Mouse (Mus musculus): Measurements from ENCODE around the gene Slc7a5.

Gene Slc7a5

DNA sequence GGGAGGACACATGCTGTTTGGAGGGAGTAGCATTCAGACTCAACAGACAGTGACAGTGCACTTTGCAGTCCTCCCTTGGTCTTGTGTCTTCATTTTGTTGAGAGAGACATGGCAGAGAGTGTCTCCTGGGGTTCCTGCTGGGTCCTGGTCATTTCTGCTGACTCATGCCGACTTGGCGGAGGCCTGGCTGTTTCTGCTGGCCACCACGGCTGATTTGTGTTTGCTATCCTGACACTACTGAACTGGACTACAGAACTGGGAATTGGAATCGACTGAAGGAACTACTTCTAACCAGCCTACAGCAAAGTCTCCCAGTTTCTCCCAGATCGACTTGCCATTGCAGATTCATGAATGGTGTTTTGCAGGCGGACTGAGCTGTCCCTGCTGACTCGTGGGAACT, 31.2 kb upstream of the Slc7a5 start:
- in situ Hi-C loops (cut with MboI; ENCODE audit: low sequenced_read_pairs), result loop anchor here (25.0 kb wide), 1 partner anchor 351 kb away; the partner anchor contains the start of genes Fbxo31 and Map1lc3b

DNA sequence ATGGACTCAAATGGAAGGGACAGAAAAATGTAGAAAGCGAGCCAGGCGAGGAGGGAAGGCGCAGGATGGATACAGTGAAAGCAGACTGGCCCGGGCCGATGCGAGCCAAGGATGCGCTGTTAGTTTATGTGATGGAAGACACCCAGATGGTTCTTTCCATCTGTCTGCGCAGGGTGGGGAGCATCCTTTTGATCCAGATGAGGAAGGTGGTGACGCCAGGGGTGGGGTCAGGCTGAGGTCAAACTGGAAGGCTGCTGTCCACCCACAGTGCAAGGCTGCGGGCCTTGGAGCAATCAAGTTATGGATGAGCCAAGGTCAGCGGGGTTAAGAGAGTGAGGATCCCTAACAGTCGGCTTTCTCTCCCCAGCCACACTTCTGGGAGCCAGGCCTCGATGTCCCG, 28.9 kb upstream of the Slc7a5 start:
- in situ Hi-C loops (cut with MboI; ENCODE audit: low sequenced_read_pairs), result loop anchor here (25.0 kb wide), 1 partner anchor 349 kb away; the partner anchor contains the start of genes Fbxo31 and Map1lc3b

DNA sequence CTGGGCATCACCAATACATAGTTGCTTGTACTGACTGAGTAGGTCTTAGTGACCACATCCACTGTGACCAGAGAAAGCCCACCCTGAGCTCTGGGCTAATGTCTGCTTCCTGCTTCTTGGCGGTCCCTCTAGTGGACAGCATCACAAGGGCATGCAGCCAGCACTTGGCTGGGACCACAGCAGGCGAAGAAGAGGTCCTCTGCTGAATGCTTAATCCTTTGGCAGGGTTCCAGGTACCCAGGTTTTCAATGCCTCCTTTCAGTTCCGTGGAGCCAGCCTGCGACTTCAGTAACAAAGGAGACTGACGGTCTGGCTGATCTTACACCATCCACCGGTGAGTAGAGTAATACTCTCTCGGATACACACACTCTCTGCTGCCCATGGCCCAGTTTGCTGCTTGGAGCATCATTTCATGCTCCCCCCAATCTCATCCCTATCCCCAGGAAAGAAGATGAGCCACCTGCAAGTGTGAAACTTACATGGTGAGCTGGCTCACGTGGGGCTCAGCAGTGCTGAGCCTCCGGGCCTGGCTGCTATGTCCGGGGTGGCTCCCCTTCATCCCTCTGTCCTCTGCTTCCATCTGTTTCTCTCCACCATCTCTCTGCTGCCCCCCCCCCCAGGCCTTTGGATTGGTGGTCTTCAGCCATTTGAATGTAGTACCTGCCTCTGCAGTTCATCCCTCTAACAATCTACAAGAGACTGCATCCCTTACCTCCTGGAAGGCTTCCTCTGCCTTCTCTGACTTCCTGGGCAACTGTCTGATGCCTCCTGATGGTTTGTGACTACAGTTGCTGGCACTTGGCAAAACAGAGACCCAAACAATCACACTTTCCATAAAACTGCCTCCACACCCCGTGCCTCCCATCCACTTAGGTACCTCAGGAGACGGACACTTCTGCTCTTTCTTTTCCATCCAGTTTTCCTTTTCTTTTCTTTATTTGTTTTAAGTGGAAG, 28.1 kb upstream of the Slc7a5 start:
- in situ Hi-C loops (cut with MboI; ENCODE audit: low sequenced_read_pairs), result loop anchor here (25.0 kb wide), 1 partner anchor 348 kb away; the partner anchor contains the start of genes Fbxo31 and Map1lc3b

DNA sequence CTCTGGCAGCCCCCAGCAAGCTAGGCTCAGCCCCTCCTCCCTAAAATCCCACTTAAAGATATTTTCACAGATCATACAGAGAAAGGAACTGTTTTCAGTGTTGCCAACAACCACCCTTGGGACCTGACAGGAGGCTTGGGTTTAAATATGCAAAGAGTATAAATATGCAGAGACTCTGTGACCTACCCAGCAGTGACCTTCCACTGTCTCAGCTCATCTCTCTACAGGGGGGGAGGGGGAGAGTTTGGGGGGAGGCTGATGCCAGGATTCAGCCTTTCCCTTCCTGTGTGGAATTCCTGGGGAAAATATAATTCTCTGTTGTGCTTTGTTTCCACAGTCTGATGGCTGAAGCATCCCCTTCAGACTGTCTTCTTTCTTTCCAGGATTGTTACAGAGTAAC, 27.4 kb upstream of the Slc7a5 start:
- in situ Hi-C loops (cut with MboI; ENCODE audit: low sequenced_read_pairs), result loop anchor here (25.0 kb wide), 1 partner anchor 348 kb away; the partner anchor contains the start of genes Fbxo31 and Map1lc3b

DNA sequence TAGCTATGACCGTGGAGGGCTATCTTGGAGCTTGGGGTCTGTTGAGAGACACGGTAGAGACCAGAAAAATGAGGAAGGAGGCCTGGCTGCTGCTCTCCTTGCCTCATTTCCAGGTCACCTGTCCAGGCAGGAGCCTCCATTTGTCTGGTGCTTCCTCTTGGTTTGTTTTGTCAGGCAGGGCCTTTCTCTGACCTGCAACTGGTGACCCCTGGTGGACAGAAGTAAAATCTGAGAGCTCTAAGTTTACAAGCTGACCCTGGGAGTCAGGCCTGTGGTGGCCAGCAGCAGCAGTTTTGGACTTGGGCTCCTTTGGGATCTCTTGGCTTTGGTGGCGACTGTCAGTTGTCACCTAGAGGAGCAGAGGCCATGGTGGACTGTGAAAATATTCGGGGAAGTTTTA, 27.0 kb upstream of the Slc7a5 start:
- in situ Hi-C loops (cut with MboI; ENCODE audit: low sequenced_read_pairs), result loop anchor here (25.0 kb wide), 1 partner anchor 347 kb away; the partner anchor contains the start of genes Fbxo31 and Map1lc3b

DNA sequence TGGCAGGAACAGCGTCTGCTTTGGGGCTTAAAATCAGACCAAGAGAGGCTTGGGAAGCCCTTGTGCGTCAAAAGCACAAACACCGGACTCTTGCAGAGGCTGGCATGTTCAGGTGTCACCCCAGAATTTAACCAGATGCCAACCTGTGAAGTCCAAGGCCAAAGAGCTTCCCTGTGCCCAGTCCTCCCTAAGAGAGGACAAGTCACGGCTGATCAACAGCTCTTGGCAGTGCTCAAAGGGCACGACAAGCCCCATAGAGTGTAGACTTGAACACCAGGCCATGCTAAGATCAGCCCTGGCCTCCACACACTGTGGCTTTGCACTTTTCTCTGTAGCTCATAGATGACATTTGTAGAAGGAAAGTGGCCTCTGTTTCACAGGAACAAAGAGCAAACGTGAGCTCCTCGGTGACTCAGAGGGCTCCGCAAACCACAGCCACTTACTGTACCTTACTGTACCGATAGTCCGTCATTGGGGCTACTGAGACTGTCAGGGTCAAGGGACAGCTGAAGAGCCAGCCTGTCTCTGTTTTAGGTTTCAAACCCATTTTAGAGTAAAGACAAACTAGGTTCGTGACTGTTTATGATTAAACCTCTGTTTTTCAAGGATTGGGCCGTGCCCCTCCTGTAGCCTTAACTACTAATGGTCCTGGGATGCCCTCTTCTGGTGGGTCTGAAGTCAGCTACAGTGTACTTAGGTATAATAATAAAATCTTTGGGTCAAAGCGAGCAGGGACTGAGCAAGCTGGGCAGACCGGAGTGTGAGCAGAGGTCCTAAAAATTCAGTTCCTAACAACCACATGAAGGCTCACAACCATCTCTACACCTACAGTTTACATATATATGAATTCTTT, 25.4 kb upstream of the Slc7a5 start:
- in situ Hi-C loops (cut with MboI; ENCODE audit: low sequenced_read_pairs), result loop anchor here (25.0 kb wide), 1 partner anchor 346 kb away; the partner anchor contains the start of genes Fbxo31 and Map1lc3b

DNA sequence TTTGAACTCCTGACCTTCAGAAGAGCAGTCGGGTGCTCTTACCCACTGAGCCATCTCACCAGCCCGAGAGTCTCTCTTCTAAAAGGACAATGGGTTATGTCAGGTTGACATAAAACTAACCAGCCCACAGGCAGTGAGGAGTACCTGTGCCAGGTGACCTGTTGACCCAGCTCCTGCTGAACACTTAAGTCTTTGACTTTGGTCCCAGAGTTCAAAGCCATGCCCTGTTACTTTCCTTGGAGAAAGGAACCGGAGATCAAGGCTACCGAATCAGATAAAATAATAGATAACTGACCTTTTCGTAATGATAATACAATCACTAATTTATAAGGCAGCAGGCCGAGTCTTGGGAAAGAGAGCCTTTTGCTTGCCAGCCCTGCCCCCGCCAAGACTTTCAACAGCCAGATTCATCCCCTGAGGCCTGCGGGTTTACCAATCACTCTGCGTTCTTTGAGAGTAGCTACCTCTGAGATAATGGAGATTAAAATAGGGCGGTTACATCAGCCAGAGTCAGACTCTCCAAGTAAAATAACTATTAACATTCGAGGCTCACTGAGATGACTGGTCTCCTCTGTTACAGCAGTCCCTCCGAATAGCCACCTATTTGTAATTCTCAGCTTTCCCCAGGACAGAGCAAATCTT, 24.7 kb upstream of the Slc7a5 start:
- in situ Hi-C loops (cut with MboI; ENCODE audit: low sequenced_read_pairs), result loop anchor here (25.0 kb wide), 1 partner anchor 345 kb away; the partner anchor contains the start of genes Fbxo31 and Map1lc3b

DNA sequence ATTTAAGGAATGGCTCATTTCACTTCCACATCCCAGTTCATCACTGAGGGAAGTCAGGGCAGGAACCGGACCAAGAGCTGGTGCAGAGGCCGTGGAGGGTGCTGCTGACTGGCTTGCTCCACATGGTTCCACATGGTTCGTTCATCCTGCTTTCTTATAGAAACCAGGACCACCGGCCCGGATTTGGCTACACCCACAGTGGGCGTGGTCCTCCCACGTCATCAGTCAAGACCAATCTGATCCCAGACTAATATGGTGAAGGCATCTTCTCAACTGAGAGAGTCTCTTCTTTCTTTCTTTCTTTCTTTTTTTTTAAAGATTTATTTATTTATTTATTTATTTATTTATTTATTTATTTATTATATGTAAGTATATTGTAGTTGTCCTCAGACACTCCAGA, 24.1 kb upstream of the Slc7a5 start:
- in situ Hi-C loops (cut with MboI; ENCODE audit: low sequenced_read_pairs), result loop anchor here (25.0 kb wide), 1 partner anchor 344 kb away; the partner anchor contains the start of genes Fbxo31 and Map1lc3b

DNA sequence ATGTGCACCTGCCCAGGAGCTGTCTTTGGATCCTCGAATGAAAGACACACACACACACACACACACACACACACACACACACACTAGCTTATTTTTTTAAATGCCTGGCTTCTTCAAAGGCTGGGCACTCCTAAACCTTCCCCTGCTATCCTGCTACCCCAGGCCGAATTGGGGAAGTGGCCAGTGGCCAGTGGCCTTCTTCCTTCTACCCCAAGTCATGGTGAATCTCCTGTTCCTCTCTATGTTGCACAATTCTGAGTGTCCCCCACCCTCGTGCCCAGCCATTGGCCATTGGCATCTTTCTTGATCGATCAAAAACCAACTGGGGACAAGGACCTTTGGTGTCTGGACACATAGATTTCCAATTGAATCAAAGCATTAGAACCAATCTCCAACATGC, 22.6 kb upstream of the Slc7a5 start:
- in situ Hi-C loops (cut with MboI; ENCODE audit: low sequenced_read_pairs), result loop anchor here (25.0 kb wide), 1 partner anchor 343 kb away; the partner anchor contains the start of genes Fbxo31 and Map1lc3b

DNA sequence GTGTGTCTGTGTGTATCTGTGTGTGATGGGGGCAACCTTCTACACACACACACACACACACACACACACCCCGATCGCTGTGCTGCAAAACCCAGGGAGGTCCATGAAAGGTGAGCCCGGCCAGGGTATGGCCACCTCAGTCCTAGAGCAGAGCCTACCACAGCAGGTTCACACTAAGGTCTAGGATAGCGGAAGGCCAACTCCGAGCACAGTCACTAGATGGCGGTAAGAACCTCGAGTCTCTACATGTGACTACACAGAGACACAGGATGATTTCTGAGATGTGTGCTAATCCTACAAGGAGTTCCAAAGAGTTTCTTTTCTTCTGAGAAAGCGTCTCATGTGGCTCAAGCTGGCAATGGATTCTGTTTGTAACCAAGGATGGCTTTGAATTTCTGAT, 19.8 kb upstream of the Slc7a5 start:
- in situ Hi-C loops (cut with MboI; ENCODE audit: low sequenced_read_pairs), result loop anchor here (10.0 to 25.0 kb wide), 2 partner anchors 73 to 340 kb away; partner anchors contain the start of genes Fbxo31 and Map1lc3b

DNA sequence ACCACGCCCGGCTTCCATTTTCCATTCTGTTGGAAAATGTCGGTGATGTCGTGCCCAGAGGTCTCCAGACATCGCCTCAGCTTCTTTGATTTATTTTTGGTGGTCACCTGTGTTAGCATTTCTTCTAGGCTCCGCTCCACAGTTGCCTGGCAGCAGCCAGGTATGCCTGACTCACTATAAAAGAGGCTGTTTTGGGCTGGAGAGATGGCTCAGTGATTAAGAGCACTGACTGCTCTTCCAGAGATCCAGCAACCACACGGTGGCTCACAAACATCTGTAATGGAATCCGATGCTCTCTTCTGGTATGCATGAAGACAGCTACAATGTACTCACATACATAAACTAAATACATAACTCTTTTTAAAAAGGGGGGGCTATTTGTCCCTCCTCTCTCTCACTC, 18.8 kb upstream of the Slc7a5 start:
- in situ Hi-C loops (cut with MboI; ENCODE audit: low sequenced_read_pairs), result loop anchor here (10.0 to 25.0 kb wide), 2 partner anchors 71 to 339 kb away; partner anchors contain the start of genes Fbxo31 and Map1lc3b

DNA sequence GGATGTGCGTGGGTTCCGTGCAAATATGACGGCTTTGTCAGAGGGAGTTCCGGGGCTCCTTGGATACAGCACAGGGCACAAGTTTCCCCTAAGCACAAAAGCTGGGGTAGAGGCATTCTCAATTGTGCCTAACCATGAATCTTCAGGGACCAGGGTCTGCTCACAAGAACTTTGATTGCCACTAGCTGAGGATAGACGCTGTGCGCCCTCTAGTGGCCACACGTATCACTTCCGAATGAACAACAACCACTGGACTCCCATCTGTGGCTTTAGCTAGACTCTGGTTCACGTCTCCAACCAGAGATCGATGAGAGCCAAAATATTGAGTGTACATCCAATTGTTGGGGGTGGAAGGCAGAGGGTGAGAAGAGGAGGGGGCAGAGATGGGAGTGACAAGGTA, 18.1 kb upstream of the Slc7a5 start:
- in situ Hi-C loops (cut with MboI; ENCODE audit: low sequenced_read_pairs), result loop anchor here (10.0 to 25.0 kb wide), 2 partner anchors 71 to 338 kb away; partner anchors contain the start of genes Fbxo31 and Map1lc3b

DNA sequence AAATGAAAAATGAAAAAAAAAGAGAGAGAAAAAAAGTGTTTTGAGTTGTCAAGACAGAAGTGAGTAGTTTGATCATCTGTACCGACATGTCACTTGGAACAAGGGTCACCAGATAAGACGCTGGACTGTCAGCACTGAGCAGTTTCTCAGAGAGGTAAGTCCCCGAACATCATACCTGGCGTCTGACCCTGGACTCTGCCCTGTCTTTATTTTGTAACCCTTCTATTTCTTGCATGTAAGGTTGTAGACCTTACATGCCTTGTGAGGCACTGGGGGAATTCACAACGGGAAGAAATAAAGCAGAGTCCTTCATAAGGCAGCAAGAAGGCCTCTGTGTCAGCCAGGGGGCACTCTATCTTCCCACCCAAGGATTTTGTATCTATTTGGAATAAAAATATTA, 17.2 kb upstream of the Slc7a5 start:
- in situ Hi-C loops (cut with MboI; ENCODE audit: low sequenced_read_pairs), result loop anchor here (10.0 to 25.0 kb wide), 2 partner anchors 70 to 337 kb away; partner anchors contain the start of genes Fbxo31 and Map1lc3b

DNA sequence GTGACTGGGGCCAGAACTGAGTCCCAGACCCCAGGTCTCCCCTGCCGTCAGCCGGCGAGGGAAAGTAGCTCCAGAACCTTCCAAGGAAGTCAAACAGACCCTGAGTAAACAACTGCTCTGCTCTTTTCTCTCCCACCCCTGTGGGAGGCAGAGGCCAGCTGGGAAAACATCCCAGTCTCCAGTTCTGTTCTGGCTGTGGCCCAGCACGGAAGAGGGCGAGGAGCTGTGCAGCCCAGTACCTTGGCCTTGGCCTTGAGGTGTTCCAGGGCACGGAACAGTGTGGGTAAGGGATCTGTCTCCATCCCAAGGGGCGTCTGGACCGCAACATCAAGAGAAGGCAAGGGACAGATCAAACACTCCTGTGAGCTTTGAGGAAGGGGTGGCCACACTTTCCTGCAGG, 14.6 kb upstream of the Slc7a5 start:
- in situ Hi-C loops (cut with MboI; ENCODE audit: low sequenced_read_pairs), result loop anchor here (10.0 kb wide), 1 partner anchor 67 kb away; no protein-coding TSS in a partner anchor

DNA sequence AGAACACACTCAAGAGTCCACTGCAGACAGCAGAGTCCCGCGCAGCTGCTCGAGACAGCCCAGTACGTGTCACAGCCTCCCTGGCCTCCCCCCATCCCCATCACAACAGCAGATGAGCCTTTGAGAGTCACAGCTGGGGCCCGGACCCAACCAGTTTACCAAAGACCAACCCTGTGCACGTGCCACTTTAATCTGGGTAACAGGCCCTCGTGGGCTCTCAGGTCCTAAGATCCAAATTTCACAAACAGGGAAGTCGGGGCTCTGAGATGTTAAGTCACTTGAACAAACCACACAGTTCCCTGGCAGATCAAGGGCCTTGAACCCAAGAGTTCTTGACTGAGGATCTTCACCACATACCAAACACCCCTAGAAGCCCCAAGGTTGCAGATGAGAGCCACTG, 14.1 kb upstream of the Slc7a5 start:
- in situ Hi-C loops (cut with MboI; ENCODE audit: low sequenced_read_pairs), result loop anchor here (10.0 kb wide), 1 partner anchor 67 kb away; no protein-coding TSS in a partner anchor

DNA sequence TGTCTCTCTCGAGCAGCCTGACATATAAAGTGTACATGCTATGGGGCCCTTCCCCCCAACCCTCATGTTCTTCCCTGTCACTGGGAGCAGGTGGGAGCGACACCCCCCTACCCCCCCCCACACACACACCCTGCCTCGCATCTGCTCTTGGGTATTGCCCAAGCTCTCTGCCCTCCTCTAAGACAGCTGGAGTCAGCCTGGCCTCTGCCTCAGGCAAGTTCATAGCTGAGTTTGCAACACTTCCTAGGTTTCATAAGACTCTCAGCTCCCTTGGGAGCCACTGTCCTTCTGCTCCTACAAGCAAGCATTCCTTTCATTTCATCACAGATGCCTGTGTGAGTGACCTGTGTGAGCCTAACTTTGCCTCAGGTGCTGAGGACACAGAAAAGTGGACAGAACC, 12.2 kb upstream of the Slc7a5 start:
- in situ Hi-C loops (cut with MboI; ENCODE audit: low sequenced_read_pairs), result loop anchor here (10.0 kb wide), 1 partner anchor 65 kb away; no protein-coding TSS in a partner anchor

DNA sequence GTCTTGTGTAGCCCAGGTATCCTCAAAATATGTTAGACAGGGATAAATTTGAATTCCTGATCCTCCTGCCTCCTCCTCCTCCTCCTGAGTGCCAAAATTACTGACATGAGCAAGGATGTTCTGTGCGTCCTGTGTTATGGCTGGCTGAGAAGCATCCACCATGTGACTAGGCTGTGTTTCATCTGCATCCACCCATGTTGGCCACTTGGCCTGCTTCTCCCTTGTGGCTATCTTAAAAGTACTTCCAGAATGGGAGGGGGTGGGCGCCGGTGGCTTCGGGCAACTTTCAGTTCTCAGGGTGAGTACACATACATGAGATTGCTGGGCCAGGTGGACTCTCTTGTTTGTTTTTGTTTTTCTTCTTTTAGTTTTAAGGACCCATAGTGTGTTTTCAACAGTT, 11.7 kb upstream of the Slc7a5 start:
- in situ Hi-C loops (cut with MboI; ENCODE audit: low sequenced_read_pairs), result no loop called here

DNA sequence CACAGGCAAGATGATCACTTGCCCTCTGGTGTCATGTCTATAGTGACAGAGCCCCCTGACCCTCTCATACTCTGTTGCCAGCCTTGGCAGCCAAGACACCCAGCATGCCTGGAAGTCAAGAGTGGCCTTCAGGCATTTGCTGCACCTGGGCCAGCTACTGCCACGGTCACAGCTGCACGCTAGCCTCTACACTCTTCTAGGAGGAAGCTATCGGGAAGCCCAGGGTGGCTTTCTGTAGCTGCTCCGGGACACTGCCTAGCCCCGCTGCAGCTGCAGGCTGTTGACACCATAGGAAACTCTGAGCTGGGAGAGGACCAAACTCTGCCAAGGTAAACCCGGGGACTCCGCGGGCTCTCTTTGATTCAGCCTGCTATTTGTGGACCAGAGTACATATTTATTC, 5.9 kb upstream of the Slc7a5 start:
- in situ Hi-C loops (cut with MboI; ENCODE audit: low sequenced_read_pairs), result no loop called here

DNA sequence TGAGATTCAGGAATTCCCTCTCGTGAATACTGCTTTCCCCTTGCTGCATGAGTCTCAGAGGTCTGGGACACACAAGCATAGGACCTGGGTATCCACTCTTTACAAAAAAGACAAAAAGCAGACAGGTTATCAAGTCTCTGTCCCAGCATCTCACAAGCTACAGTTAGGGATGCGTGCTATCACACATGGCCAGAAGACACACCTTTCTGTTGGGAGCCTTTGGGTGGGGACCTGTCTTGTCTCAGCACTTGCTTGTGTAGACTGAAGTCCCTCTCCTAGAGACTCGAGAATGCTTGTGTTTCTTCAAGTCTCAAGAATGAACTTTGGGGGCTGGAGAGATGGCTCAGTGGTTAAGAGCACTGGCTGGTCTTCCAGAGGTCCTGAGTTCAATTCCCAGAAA, 5.3 kb upstream of the Slc7a5 start:
- in situ Hi-C loops (cut with MboI; ENCODE audit: low sequenced_read_pairs), result no loop called here

DNA sequence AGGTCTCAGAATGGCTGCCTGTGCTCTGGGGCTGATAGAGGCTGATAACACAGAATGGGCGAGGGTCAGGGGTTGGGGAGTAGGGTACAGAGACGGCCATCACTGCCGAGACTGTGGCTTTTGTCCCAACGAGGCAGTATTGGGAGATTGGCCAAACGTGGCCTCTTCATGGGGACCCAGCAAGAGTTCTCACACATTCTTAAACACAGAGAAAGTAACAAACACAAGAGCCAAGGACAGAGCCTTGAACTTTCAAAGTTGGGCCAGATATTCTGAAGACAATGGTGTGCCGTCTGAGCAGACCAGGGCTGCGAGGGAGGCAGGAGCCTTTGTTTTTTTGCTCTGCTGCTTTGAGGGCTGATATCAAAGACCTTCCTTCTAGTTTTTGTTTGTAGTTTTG, 4.5 kb upstream of the Slc7a5 start:
- in situ Hi-C loops (cut with MboI; ENCODE audit: low sequenced_read_pairs), result no loop called here

Measured in CH12F3 (cell line).